Mouse (Mus musculus): Measurements from ENCODE around the gene Iqcf5. TPM values are rescaled to one million over a fixed set of nuclear protein-coding genes. Genes with fewer than 3 reads are reported as not detected.

Gene Iqcf5
- polyA plus RNA-seq, 1 experiment from 2014 or later, result not detected

DNA sequence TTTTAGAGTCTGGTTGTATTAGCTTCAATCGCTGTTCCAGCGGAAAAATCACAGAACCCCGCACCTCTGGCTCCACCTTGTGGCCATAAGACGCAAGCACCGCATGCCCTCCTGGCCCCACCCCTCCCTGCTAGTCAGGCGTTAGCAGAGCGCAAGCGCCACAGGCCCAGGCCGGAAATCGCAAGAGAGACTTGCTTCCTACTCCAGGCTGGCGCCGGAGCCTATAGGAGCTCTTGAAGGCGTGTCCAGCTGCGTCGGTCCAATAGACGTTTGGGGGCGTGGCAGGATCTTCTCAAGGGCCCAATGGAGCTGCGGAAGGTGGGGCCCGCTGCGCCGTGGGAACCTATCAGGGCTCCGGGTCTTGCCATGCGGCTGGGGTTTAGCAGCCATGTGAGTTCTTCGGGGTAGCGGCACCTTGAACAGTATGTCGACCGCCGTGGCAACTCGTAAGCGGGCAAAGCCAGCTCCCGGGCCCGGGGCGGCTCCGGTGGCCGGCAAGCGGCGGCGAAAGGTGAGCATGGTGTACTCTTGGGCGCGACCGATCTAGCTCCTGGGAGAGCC, 37.4 kb upstream of the Iqcf5 start, which contains the start of gene Parp3:
Gene Parp3, minus strand, starts transcription at position 26 of the 561 bp plus-strand sequence.
- peak within 1 kb of the TSS; percentile 22; the same call in 1 of the 2 replicates for H3K27ac ChIP-seq (ENCODE audit: low read length)
- H3K4me2 ChIP-seq (ENCODE audit: low read length), result peak within 1 kb of the TSS; percentile 83
- no peaks in the 10 kb centered on the region for H3K9me3 ChIP-seq (replicated peaks; ENCODE audit: control insufficient read depth, low read length, poor library complexity, severe bottlenecking)
- H3K9ac ChIP-seq (ENCODE audit: low read depth, low read length), result peak within 1 kb of the TSS; percentile 68
- H3K4me1 ChIP-seq (ENCODE audit: control insufficient read depth, insufficient read depth, low read length), result peaks cover 10% of the 10 kb centered on the region
- H3K36me3 ChIP-seq (ENCODE audit: control insufficient read depth, insufficient read depth, low read length), result peaks cover 8% of the 10 kb centered on the region; the same call in 1 of the 2 replicates
- under 1% methylated on average over 41 of the region's 41 CpGs for WGBS
- peak; percentile 98 for ATAC-seq
- no peaks in the 10 kb centered on the region for H3K27me3 ChIP-seq (ENCODE audit: control insufficient read depth, insufficient read depth, low read depth, low read length)
- peak within 1 kb of the TSS; percentile 87 for H3K4me3 ChIP-seq (ENCODE audit: low read depth, low read length)

DNA sequence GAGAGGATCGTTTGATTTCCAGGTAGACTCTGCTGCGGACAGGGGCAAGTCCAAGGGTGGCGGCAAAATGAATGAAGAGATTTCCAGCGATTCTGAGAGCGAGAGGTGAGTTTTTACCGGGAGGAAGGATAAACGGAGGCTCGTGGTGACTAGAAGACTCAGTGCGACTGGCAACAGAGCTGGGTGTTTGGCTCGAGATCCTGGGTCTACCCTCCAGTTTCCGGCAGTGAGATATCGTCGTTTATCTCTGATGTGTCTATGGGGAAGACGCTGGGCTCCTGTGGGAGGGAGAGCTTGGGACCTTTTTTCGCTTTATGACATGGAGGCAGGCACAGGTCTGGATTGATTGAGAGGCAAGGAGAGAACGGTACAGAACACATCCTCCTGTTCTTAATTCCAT, 36.7 kb upstream of the Iqcf5 start:
- peak overlapping the region; percentile 87 for H3K4me3 ChIP-seq (ENCODE audit: low read depth, low read length)
- H3K9me3 ChIP-seq (replicated peaks; ENCODE audit: control insufficient read depth, low read length, poor library complexity, severe bottlenecking), result no peaks in the 10 kb centered on the region
- peaks cover 10% of the 10 kb centered on the region for H3K4me1 ChIP-seq (ENCODE audit: control insufficient read depth, insufficient read depth, low read length)
- no peak for ATAC-seq
- 8% methylated on average over 16 of the region's 16 CpGs for WGBS
- H3K4me2 ChIP-seq (ENCODE audit: low read length), result peak overlapping the region; percentile 83
- peak overlapping the region; percentile 68 for H3K9ac ChIP-seq (ENCODE audit: low read depth, low read length)
- H3K27ac ChIP-seq (ENCODE audit: low read length), result no peak overlapping the region
- H3K36me3 ChIP-seq (ENCODE audit: control insufficient read depth, insufficient read depth, low read length), result peaks cover 11% of the 10 kb centered on the region; the same call in 1 of the 2 replicates
- H3K27me3 ChIP-seq (ENCODE audit: control insufficient read depth, insufficient read depth, low read depth, low read length), result no peaks in the 10 kb centered on the region

DNA sequence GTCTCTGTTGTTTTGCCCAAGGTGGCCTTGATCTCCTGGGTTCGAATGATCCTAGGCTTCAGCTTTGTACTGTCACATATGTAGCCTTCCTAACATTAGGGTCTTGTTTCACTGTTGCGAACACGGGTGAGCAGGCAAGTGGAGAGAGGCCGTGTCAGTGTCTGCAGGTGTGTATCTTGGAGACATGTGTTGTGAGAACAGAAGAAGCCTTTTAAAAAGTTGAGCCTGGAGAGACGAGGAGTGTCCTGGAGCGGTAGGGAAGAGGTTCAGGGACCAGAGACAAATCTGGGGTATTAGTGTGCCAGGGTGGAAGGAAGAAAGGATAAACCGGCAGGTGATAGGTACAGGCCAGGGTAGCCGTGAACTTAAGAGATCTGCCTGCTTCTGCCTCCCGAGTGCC, 36.3 kb upstream of the Iqcf5 start:
- Histone ChIP-seq H3K4me3 (ENCODE audit: low read depth, low read length) (peak overlapping the region; percentile 87), H3K27ac (ENCODE audit: low read length) (no peak overlapping the region), H3K4me2 (ENCODE audit: low read length) (peak overlapping the region; percentile 83), H3K9me3 (replicated peaks; ENCODE audit: control insufficient read depth, low read length, poor library complexity, severe bottlenecking) (no peaks in the 10 kb centered on the region), H3K9ac (ENCODE audit: low read depth, low read length) (peak overlapping the region; percentile 68), H3K36me3 (ENCODE audit: control insufficient read depth, insufficient read depth, low read length) (peaks cover 12% of the 10 kb centered on the region; the same call in 1 of the 2 replicates), H3K4me1 (ENCODE audit: control insufficient read depth, insufficient read depth, low read length) (peaks cover 10% of the 10 kb centered on the region), H3K27me3 (ENCODE audit: control insufficient read depth, insufficient read depth, low read depth, low read length) (no peaks in the 10 kb centered on the region)
- 84% methylated on average over 9 of the region's 9 CpGs for WGBS
- ATAC-seq, result no peak

DNA sequence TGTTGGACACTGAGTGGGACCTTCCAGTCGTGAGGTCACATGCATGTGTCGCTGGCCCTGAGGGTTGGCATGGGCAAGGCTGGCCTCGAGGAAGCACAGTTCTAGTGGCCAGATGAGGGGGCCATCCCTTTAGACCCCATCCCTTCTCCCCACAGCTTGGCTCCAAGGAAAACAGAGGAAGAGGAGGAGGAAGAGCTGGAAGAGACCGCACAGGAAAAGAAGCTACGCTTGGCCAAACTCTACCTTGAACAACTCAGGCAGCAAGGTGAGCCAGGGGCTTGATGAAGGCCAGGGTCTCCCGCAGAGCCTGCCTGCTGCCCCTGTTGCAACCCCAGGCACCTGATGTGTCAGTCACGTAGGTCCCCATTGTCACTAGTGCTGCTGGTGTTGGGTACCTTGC, 33.8 kb upstream of the Iqcf5 start:
- Histone ChIP-seq H3K27me3 (ENCODE audit: control insufficient read depth, insufficient read depth, low read depth, low read length) (no peaks in the 10 kb centered on the region), H3K4me3 (ENCODE audit: low read depth, low read length) (no peak overlapping the region), H3K9me3 (replicated peaks; ENCODE audit: control insufficient read depth, low read length, poor library complexity, severe bottlenecking) (no peaks in the 10 kb centered on the region), H3K27ac (ENCODE audit: low read length) (no peak overlapping the region), H3K4me1 (ENCODE audit: control insufficient read depth, insufficient read depth, low read length) (peaks cover 10% of the 10 kb centered on the region), H3K4me2 (ENCODE audit: low read length) (no peak overlapping the region), H3K9ac (ENCODE audit: low read depth, low read length) (no peak overlapping the region), H3K36me3 (ENCODE audit: control insufficient read depth, insufficient read depth, low read length) (peaks cover 25% of the 10 kb centered on the region)
- 96% methylated on average over 7 of the region's 7 CpGs for WGBS
- no peak for ATAC-seq

DNA sequence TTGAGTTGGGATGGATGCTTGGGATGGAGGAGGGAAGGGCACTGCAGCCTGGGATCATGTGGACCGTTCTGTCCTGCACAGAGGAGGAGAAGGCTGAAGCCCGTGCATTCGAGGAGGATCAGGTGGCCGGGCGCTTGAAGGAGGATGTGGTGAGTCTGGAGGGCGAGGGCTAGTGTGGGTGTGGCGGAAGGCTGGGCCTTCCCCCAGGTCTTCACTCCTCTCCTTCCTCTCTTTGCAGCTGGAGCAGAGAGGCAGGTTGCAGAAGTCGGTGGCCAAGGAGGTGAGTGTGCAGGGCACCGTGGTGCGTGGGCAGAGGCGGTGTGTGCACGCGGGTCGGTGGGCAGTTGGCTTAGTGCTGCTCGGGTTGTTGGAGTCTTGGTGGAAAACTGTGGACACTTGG, 33.3 kb upstream of the Iqcf5 start:
- WGBS, result 93% methylated on average over 15 of the region's 15 CpGs
- Histone ChIP-seq H3K4me3 (ENCODE audit: low read depth, low read length) (no peak overlapping the region), H3K27me3 (ENCODE audit: control insufficient read depth, insufficient read depth, low read depth, low read length) (no peaks in the 10 kb centered on the region), H3K27ac (ENCODE audit: low read length) (no peak overlapping the region), H3K9ac (ENCODE audit: low read depth, low read length) (no peak overlapping the region), H3K4me1 (ENCODE audit: control insufficient read depth, insufficient read depth, low read length) (peaks cover 10% of the 10 kb centered on the region), H3K36me3 (ENCODE audit: control insufficient read depth, insufficient read depth, low read length) (peaks cover 27% of the 10 kb centered on the region), H3K9me3 (replicated peaks; ENCODE audit: control insufficient read depth, low read length, poor library complexity, severe bottlenecking) (no peaks in the 10 kb centered on the region), H3K4me2 (ENCODE audit: low read length) (no peak overlapping the region)
- ATAC-seq, result no peak

DNA sequence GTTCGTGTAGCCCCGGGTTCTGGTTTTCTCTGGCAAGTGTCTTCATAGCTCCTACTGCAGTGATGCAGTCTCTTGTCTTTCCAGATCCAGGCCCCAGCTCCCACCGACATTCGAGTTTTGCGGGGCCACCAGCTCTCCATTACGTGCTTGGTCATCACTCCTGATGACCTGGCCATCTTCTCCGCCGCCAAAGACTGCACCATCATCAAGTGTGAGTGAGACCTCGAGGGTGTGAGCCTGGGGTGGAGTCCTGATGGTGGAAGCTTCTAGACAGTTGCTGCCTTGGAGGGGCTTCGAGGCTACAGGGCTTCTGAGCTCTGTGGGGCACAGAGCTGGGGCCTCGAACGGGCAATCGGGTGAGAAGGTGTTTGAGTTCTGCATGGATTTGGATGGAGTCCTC, 32.7 kb upstream of the Iqcf5 start:
- Histone ChIP-seq H3K9me3 (replicated peaks; ENCODE audit: control insufficient read depth, low read length, poor library complexity, severe bottlenecking) (no peaks in the 10 kb centered on the region), H3K4me1 (ENCODE audit: control insufficient read depth, insufficient read depth, low read length) (peaks cover 9% of the 10 kb centered on the region), H3K4me3 (ENCODE audit: low read depth, low read length) (no peak overlapping the region), H3K9ac (ENCODE audit: low read depth, low read length) (no peak overlapping the region), H3K36me3 (ENCODE audit: control insufficient read depth, insufficient read depth, low read length) (peaks cover 27% of the 10 kb centered on the region), H3K27me3 (ENCODE audit: control insufficient read depth, insufficient read depth, low read depth, low read length) (no peaks in the 10 kb centered on the region), H3K27ac (ENCODE audit: low read length) (no peak overlapping the region), H3K4me2 (ENCODE audit: low read length) (no peak overlapping the region)
- no peak for ATAC-seq
- WGBS, result 95% methylated on average over 13 of the region's 13 CpGs

DNA sequence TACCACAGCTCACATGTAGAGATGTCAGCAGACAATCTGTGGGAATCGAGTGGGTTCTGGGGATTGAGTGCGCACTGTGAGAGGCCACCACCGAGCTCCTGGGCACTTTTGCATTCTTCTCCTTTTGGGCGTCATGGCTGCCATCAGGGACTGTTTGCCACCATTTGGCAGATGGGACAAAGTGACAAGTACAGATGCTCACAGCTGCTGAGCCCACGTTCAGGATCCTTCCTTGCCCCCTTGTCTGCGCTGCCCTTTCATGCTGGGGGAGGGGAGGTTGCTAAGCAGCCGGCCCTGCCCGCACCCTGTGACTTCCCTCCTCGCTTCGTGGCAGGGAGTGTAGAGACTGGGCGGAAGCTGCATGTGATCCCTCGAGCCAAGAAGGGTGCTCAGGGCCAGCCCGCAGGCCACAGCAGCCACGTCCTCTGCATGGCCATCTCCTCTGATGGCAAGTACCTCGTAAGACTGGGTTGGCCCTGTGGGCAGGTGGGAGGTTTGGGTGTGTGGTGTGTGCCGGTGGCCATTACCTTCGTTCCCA, 31.7 kb upstream of the Iqcf5 start:
- Histone ChIP-seq H3K4me2 (ENCODE audit: low read length) (no peak overlapping the region), H3K36me3 (ENCODE audit: control insufficient read depth, insufficient read depth, low read length) (peaks cover 27% of the 10 kb centered on the region), H3K27me3 (ENCODE audit: control insufficient read depth, insufficient read depth, low read depth, low read length) (no peaks in the 10 kb centered on the region), H3K4me1 (ENCODE audit: control insufficient read depth, insufficient read depth, low read length) (peaks cover 8% of the 10 kb centered on the region), H3K9me3 (replicated peaks; ENCODE audit: control insufficient read depth, low read length, poor library complexity, severe bottlenecking) (no peaks in the 10 kb centered on the region), H3K4me3 (ENCODE audit: low read depth, low read length) (no peak overlapping the region), H3K27ac (ENCODE audit: low read length) (no peak overlapping the region), H3K9ac (ENCODE audit: low read depth, low read length) (no peak overlapping the region)
- 90% methylated on average over 17 of the region's 17 CpGs for WGBS
- no peak for ATAC-seq

DNA sequence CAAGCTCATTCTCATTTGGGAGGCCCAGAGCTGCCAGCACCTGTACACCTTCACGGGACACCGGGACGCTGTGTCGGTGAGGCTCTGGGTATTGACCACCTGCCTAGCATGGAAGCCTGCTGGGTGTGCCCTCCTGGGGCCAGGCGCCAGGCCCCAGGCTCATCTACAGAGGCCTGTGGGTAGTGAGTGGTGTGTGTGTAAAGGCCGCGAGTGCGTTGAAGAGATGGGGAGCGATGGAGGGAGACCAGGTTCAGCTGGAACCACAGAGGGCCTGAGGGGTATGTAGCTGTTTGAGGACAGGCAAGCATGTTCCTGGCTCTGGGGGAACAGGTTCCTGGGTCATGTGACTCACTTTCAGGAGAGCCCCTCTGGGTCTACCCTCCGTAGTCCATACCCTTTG, 31.2 kb upstream of the Iqcf5 start:
- WGBS, result 96% methylated on average over 10 of the region's 10 CpGs
- peaks cover 27% of the 10 kb centered on the region for H3K36me3 ChIP-seq (ENCODE audit: control insufficient read depth, insufficient read depth, low read length)
- H3K4me3 ChIP-seq (ENCODE audit: low read depth, low read length), result no peak overlapping the region
- peaks cover 3% of the 10 kb centered on the region for H3K4me1 ChIP-seq (ENCODE audit: control insufficient read depth, insufficient read depth, low read length)
- H3K27ac ChIP-seq (ENCODE audit: low read length), result no peak overlapping the region
- no peak overlapping the region for H3K9ac ChIP-seq (ENCODE audit: low read depth, low read length)
- H3K9me3 ChIP-seq (replicated peaks; ENCODE audit: control insufficient read depth, low read length, poor library complexity, severe bottlenecking), result no peaks in the 10 kb centered on the region
- no peaks in the 10 kb centered on the region for H3K27me3 ChIP-seq (ENCODE audit: control insufficient read depth, insufficient read depth, low read depth, low read length)
- no peak for ATAC-seq
- no peak overlapping the region for H3K4me2 ChIP-seq (ENCODE audit: low read length)

DNA sequence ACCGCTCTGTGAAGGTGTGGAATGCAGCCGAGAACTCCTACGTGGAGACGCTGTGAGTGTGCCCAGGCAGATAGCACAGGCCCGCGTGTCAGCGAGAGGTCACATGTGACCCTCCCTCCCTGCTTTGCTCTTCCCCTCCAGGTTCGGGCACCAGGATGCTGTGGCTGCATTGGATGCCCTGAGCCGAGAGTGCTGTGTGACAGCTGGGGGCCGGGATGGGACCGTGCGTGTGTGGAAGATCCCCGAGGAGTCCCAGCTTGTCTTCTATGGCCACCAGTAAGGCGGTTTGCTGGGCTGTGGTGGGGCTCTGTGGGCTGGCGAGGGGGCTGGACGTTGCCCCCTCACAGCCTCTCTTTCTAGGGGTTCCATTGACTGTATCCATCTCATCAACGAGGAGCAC, 30.8 kb upstream of the Iqcf5 start:
- peaks cover 27% of the 10 kb centered on the region for H3K36me3 ChIP-seq (ENCODE audit: control insufficient read depth, insufficient read depth, low read length)

More for the DNA sequence above, 30.8 kb upstream of the Iqcf5 start:
- H3K4me1 ChIP-seq (ENCODE audit: control insufficient read depth, insufficient read depth, low read length), result no peaks in the 10 kb centered on the region
- no peak overlapping the region for H3K4me3 ChIP-seq (ENCODE audit: low read depth, low read length)
- no peaks in the 10 kb centered on the region for H3K9me3 ChIP-seq (replicated peaks; ENCODE audit: control insufficient read depth, low read length, poor library complexity, severe bottlenecking)
- 95% methylated on average over 17 of the region's 17 CpGs for WGBS
- no peak overlapping the region for H3K27ac ChIP-seq (ENCODE audit: low read length)
- H3K4me2 ChIP-seq (ENCODE audit: low read length), result no peak overlapping the region
- no peak for ATAC-seq
- no peak overlapping the region for H3K9ac ChIP-seq (ENCODE audit: low read depth, low read length)
- H3K27me3 ChIP-seq (ENCODE audit: control insufficient read depth, insufficient read depth, low read depth, low read length), result no peaks in the 10 kb centered on the region

All from midbrain, embryonic 16.5 days (tissue).